Mouse (Mus musculus) urinary bladder, postnatal 14 days (tissue): ENCODE measurements around the gene Sars2.

ENCODE experiments used
- DNase-seq: peaks from one replicate; pipeline ENCODE4 v3.0.0; 2021; ENCODE audit warnings: low spot score

The Sars2 gene

DNA sequence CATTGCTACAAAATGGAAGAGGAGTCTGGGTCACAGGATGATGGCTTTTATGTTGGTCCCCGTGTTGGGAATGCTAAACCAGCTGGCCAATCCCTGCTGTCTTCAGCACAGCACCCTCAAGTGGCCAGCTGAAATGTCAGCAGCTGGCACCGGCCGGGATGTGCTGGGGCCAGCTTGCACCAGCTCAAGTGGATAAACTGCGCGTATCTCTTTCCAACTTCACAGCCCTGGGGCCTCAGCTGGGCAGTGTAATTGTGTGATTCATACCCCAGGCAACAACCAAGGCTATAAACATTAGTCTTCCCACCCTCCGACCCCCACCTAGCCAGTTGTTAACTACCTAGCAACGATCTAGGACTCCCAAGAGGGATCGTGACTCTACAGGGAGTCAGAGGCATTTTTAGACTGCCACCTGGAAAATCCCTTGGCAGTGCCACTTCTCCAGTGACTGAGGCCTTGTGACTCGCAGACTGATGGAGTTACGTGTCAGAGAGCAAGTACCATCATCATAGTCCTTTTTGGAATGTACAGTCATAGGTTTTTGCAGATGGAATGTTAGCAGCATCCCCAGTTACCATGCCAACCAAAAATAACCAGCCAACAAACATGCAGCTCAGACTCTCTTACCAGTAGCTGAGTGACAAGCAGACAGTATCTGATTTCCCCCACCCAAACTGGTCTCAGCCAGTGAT, 14.0 kb upstream of the Sars2 start:
- DNase-seq, result no peak

DNA sequence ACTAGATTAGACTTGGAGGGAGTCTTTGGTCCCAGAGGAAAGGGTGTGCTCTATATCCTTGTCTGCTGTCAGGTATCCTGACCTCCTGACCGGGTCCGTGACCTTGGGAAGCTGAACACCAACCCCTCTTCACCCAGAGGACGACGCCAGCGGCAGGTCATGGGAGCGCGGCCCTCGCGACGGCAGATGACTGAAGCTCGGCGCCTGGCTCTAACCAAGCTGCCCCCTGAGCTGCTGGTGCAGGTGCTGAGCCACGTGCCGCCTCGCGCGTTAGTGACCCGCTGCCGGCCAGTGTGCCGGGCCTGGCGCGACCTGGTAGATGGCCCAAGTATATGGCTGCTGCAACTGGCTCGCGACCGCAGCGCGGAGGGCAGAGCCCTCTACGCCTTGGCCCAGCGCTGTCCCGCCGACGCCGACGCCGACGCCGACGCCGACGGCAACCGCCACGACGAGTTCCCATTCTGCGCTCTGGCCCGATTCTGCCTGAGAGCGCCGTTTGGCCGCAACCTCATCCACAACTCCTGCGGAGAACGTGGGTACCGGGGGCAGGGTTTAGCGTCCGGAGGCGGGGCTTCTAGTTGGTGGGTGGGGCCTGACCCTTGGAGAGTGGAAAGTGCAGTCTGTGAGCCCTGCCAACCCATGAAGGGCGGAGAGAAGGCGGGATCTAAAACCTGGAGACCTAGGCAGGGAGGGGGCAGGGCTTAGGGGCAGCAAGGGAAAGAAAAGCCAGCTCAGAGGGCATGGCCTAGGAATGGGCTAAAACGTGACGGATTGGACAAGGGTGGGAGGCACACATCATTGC, 9.2 kb upstream of the Sars2 start:
- DNase-seq, result peak; percentile 82

- DNase-seq, result no peak
These were observed 8.6 kb upstream of the Sars2 start for GRCm38 (mm10) chr7:28733211-28733610.

GRCm38 (mm10) chr7:28735701-28736100, 6.1 kb upstream of the Sars2 start:
- no peak for DNase-seq

GRCm38 (mm10) chr7:28739829-28740228, 2.0 kb upstream of the Sars2 start:
- no peak for DNase-seq

DNA sequence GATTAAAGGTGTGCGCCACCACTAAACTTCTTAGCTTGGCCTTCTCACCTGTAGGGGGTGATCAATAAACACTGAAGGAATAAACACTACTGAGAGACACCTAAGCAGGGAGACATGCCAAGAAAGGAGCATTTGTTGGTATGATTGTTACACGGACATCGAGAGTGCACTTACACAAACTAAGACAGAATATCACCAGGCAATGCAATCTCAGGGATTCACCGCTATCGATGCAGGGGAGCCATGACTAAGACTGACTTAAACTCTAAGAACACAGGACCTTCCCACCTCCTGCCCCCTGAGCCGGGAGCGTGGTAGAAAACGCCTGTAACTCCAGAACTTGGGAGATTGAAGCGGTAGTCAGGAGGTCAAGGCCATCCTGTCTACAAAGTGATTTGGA, 843 bp upstream of the Sars2 start:
- no peak for DNase-seq

DNA sequence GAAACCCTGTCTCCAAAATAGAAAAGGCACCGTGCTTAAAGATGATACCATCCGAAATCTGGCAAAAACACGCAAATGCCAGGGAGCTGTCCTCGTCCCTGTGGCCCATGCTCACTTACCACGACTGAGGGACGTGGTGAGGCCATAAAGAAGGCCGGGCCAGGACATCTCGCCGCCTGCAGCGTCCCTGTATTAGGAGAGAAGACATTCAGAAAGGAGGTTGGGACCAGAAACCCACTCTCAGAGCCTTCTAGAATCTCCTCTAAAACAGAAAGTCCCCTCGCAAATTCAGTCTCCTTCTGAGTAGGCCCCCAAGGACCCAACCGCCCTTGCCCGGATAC, 454 bp upstream of the Sars2 start:
- DNase-seq, result no peak

DNA sequence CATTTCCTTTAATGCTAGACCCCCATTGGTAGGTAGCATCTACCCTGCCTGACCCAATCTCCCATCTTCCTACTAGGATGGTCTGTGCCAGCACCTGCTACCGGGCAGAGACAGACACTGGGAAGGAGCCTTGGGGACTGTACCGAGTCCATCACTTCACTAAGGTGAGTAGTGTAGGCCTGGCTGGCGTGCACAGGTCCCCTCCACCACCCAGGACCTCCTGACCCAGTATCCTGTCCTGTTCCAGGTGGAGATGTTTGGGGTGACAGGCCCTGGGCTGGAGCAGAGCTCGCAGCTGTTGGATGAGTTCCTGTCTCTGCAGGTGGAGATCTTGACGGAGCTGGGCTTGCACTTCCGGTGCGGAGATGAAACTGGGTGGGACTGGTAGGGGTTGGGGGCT, 8.1 kb downstream of the Sars2 start:
- DNase-seq, result no peak

DNA sequence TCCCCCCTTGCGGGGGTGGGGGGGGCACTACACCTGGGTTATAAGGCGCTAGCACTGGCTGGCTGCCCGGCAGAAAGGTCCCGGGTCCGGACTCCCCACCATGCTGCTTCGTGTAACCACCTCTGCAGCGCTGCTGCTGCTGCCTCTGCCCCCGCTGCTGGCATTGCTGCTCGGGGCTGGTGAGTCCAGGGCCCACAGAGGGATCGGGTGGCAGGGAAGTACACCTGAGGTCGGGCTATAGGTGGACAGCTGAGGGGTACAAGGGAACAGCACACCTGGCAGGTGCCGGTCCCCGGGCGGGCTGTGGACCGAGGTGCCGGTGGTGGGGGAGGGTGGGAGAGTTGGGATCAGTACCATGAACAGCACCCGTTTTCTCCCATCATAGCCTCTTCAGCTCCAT, 14.3 kb downstream of the Sars2 start, which contains the start of gene Ccer2:
TSS of gene Ccer2 (plus strand) at position 96 of the 400 bp plus-strand sequence.
- no peak for DNase-seq

- DNase-seq, result no peak
These were observed 16.8 kb downstream of the Sars2 start for GRCm38 (mm10) chr7:28758623-28759022.

GRCm38 (mm10) chr7:28761907-28762306, 20.1 kb downstream of the Sars2 start:
- DNase-seq, result no peak

- DNase-seq, result no peak
These were observed 23.4 kb downstream of the Sars2 start for GRCm38 (mm10) chr7:28765211-28765610.

GRCm38 (mm10) chr7:28766173-28766879, 24.5 kb downstream of the Sars2 start, which contains the start of gene Sirt2:
Gene Sirt2, plus strand, starts transcription at chr7:28766735.
- peak; percentile 97 for DNase-seq

- DNase-seq, result no peak
These were observed 25.1 kb downstream of the Sars2 start for GRCm38 (mm10) chr7:28766910-28767309.

DNA sequence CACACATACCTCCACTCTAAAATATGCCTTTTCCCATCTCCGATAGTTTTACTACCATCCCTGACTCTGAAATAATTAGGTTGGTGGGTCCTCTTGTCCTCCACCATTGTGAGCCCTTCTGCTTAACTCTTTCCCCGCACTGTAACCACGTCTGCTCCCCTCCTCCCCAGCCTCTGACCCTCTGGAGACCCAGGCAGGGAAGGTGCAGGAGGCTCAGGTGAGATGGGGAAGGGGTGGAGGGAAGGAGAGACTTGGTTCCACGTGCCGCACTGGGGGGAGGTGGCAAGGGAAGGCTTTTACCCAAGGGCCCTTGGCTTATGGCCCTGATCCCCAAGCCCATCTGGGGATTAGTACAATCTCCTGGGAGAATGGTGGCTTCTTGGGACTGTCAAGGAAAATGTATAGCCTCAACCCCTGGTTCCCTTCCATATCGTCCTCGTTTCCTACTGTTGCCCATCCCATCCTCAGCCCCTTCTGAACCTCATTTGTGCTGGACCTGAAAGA, 25.7 kb downstream of the Sars2 start, which contains the start of gene Nfkbib:
TSS of gene Nfkbib (minus strand) at position 51 of the 504 bp plus-strand sequence.
- DNase-seq, result no peak

DNA sequence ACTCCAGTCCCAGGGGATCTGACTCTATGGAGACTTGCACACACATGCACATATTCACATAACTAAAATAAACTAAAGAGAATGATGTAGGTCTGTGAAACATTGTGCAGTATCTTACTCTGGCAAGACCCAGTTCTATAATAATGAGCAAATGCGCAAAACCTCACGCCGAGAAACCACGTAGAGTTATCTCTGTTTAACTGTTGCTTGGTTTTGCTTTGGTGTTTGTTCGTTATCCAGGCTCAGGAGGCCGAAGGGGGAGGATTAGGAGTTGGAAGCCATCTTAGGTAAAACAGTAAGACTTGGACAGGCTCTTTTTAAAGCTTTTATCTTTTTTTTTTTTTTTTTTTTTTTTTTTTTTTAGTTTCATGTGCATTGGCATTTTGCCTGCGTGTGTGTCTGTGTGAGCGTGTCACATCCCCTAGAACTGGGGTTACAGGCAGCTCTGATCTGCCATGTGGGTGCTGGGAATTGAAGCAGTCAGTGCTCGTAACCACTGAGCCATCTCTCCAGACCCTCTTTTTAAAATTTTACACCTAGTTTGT, 27.7 kb downstream of the Sars2 start:
- no peak for DNase-seq

DNA sequence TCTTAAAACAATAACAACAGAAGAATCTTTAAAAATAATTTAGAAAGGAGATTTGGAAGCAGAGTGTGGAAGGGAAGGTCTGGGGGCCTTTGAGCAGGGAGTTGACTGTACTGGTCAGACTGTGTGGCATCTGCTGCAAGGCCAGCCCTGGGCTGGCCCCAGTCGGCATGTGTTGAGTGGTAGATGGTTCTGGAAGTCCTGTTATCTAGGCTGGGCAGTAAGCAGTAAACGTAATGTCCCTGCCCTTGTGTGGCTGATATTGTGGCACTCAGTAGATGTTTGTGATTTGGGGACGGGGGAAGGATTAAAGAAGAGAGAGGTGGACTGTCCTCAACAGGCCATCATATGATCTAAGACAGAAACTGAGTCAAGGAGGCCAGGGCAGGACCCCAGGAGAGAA, 28.5 kb downstream of the Sars2 start:
- DNase-seq, result no peak

DNA sequence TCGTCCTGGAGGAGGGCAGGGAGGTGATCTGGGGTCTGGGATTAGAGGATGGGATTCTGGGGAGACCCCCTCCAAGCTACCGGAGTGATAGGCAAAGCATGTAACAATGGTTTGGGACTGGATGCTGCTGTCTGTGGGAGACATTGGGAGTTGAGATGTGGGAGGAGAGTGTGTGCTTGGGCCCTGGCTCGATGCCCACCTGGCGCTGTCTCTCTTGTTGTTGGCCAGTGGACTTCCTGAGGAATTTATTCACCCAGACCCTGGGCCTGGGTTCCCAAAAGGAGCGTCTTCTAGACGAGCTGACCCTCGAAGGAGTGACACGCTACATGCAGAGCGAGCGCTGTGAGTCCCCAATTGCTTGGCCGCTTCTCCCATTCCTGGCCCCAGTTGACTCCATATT, 30.1 kb downstream of the Sars2 start:
- DNase-seq, result no peak

DNA sequence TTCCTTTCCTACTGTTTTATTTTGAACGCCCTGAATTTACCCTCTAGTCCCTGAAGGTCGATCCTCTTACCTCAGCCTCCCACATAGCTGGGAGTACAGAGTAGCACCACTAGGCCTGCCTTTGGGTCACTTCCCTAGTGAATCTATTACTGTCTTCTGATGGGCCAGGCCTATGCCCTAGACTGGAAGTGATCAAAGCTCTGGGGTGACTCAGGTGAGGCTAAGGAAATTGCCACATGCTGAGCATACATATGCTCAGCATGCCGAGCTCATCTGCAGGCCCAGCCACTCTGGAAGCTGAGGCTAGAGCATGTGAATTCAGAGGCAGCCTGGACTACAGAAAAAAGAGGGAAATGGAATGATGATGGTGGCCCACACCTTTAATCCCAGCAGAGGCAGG, 31.4 kb downstream of the Sars2 start:
- no peak for DNase-seq

DNA sequence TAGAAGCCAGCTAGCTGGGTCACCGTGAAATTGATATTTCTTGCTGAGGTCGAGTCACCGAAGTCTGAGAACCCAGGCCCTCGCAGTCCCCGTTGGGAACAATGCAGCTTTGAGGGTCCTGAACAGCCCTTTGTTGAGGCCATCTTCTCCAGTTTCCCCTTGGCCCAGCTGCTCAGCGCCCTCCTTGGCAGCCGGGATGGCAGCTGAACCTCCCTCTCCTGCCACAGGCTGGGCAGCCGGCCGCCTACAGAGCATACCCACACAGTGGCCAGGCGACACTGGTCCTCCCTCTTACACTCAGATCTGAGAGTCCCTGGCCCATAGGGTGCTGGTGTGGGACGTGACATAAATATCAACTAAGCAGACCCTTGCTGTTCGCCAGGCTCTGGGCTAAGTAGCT, 32.4 kb downstream of the Sars2 start:
- no peak for DNase-seq

- no peak for DNase-seq
These were observed 33.3 kb downstream of the Sars2 start for GRCm38 (mm10) chr7:28775129-28775528.

DNA sequence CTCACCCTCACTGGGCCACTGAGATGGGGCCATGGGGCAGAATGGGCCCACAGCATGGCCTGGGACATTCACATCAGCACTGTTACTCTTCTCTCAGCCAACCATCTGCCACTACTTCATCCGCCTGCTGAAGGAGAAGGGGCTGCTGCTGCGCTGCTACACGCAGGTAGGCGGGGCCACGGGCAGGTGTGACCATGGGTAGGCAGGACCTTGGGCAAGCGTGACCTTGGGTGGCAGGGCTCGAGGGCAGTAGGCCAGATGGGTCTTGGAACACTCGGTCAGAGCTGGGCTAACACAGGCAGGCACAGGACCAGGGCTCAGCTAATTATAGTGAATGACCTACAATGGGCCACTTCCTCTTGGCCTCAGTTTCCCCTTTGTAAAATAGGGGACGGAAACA, 37.0 kb downstream of the Sars2 start:
- DNase-seq, result no peak
